Mouse (Mus musculus) G1E (cell line): ENCODE measurements at regions not wholly inside any gene's neighbourhood (a gene's known extent, or its start where the extent isn't known, plus 50 kb on each side); places are given as distances from the start of the nearest gene placed in this dataset.
A peak's percentile ranks its signal among the peaks of the same experiment; 100 is the strongest.

Experiments
- ATAC-seq: 2 replicates; pipeline ENCODE4 v1.8.0; 2016; ENCODE audit warnings: mild to moderate bottlenecking; ENCODE audit not compliant: insufficient number of reproducible peaks, poor library complexity, low FRiP score, severe bottlenecking; ENCODE audit errors: extremely low read depth
- DNase-seq: peaks from one replicate; pipeline ENCODE4 v3.0.0; 2012; ENCODE audit warnings: low spot score
- H3K27me3 ChIP-seq: 2 replicates; pipeline ENCODE4 v1.6.1; 2012; ENCODE audit warnings: mild to moderate bottlenecking, low read length, inconsistent platforms; ENCODE audit not compliant: insufficient read depth
- H3K36me3 ChIP-seq: replicated peaks from 2 replicates; pipeline ENCODE3; 2012; ENCODE audit warnings: mild to moderate bottlenecking, inconsistent platforms
- H3K4me1 ChIP-seq: 2 replicates; pipeline ENCODE4 v1.6.1; 2012; ENCODE audit warnings: low read depth, low read length, inconsistent platforms, mixed read lengths; ENCODE audit not compliant: insufficient read depth
- H3K4me3 ChIP-seq: 2 replicates; pipeline ENCODE4 v1.5.1; 2012; ENCODE audit warnings: low read depth, mild to moderate bottlenecking, inconsistent platforms, low read length, moderate library complexity, mixed read lengths
- H3K9me3 ChIP-seq: replicated peaks from 2 replicates; pipeline ENCODE4 v1.6.1; 2012; ENCODE audit warnings: inconsistent platforms
- CTCF ChIP-seq: IDR thresholded peaks from 2 replicates; pipeline ENCODE4 v1.5.1; 2012; ENCODE audit warnings: low read depth, low read length, inconsistent platforms, mixed read lengths
- GATA1 ChIP-seq: IDR thresholded peaks from 2 replicates; pipeline ENCODE4 v1.6.1; 2012; ENCODE audit warnings: borderline replicate concordance, low read length, inconsistent platforms, mixed read lengths
- GATA2 ChIP-seq: IDR thresholded peaks from 2 replicates; pipeline ENCODE4 v1.6.1; 2012; ENCODE audit warnings: low read depth, low read length, inconsistent platforms, borderline replicate concordance
- POLR2AphosphoS5 ChIP-seq: IDR thresholded peaks from 2 replicates; pipeline ENCODE4 v1.6.1; 2012; ENCODE audit warnings: low read depth, low read length, inconsistent platforms; ENCODE audit not compliant: insufficient replicate concordance
- TAL1 ChIP-seq: conservative IDR thresholded peaks from 2 replicates; pipeline ENCODE4 v1.6.1; 2012; ENCODE audit warnings: low read depth, low read length, inconsistent platforms, mixed read lengths

GRCm38 (mm10) chr13:44501777-44502321, 227.4 kb upstream of the Jarid2 start:
- TF ChIP-seq GATA1 (no peak), GATA2 (no peak), CTCF (no peak), TAL1 (no peak), POLR2AphosphoS5 (no peak)
- no peaks in the 10 kb centered on the region for H3K36me3 ChIP-seq

GRCm38 (mm10) chr13:44502612-44503256, 226.5 kb upstream of the Jarid2 start:
- H3K36me3 ChIP-seq, result no peaks in the 10 kb centered on the region
- no peaks in the 10 kb centered on the region for H3K9me3 ChIP-seq
- no peak for DNase-seq
- TF ChIP-seq TAL1 (no peak), GATA1 (no peak), GATA2 (no peak), CTCF (no peak), POLR2AphosphoS5 (no peak)
- H3K4me1 ChIP-seq, result peaks cover 16% of the 10 kb centered on the region
- no peak for ATAC-seq
- H3K27me3 ChIP-seq, result peaks cover 24% of the 10 kb centered on the region
- H3K4me3 ChIP-seq, result no peak overlapping the region

More at GRCm38 (mm10) chr13:44501777-44502321, 227.4 kb upstream of the Jarid2 start:
- Histone ChIP-seq H3K4me3 (no peak overlapping the region), H3K9me3 (no peaks in the 10 kb centered on the region), H3K4me1 (peaks cover 16% of the 10 kb centered on the region), H3K27me3 (peaks cover 22% of the 10 kb centered on the region)
- DNase-seq (no peak), ATAC-seq (no peak)

- ATAC-seq (no peak), DNase-seq (no peak)
- Histone ChIP-seq H3K36me3 (no peaks in the 10 kb centered on the region), H3K9me3 (no peaks in the 10 kb centered on the region), H3K27me3 (peaks cover 24% of the 10 kb centered on the region), H3K4me1 (peaks cover 16% of the 10 kb centered on the region), H3K4me3 (no peak overlapping the region)
- no peak for TF ChIP-seq POLR2AphosphoS5
- TF ChIP-seq GATA2, result no peak
Measured at GRCm38 (mm10) chr13:44503257-44503950, 225.9 kb upstream of the Jarid2 start.

GRCm38 (mm10) chr13:44504455-44504854, 224.8 kb upstream of the Jarid2 start:
- Histone ChIP-seq H3K36me3 (no peaks in the 10 kb centered on the region), H3K4me1 (peaks cover 16% of the 10 kb centered on the region), H3K27me3 (peaks cover 25% of the 10 kb centered on the region), H3K4me3 (no peak overlapping the region), H3K9me3 (no peaks in the 10 kb centered on the region)
- peak; percentile 8 for DNase-seq
- TF ChIP-seq POLR2AphosphoS5 (no peak), GATA2 (no peak)
- no peak for ATAC-seq

- DNase-seq (no peak), ATAC-seq (no peak)
- H3K36me3 ChIP-seq, result no peaks in the 10 kb centered on the region
- H3K27me3 ChIP-seq, result peaks cover 33% of the 10 kb centered on the region
- H3K9me3 ChIP-seq, result no peaks in the 10 kb centered on the region
- no peak overlapping the region for H3K4me3 ChIP-seq
- peaks cover 12% of the 10 kb centered on the region for H3K4me1 ChIP-seq
- TF ChIP-seq POLR2AphosphoS5, result no peak
- TF ChIP-seq GATA2, result no peak
- TF ChIP-seq GATA1, result no peak
- no peak for TF ChIP-seq TAL1
- no peak for TF ChIP-seq CTCF
Measured at GRCm38 (mm10) chr13:44506975-44507374, 222.3 kb upstream of the Jarid2 start.

- no peak for ATAC-seq
- Histone ChIP-seq H3K27me3 (peaks cover 25% of the 10 kb centered on the region), H3K4me3 (no peak overlapping the region), H3K36me3 (no peaks in the 10 kb centered on the region), H3K4me1 (no peaks in the 10 kb centered on the region), H3K9me3 (no peaks in the 10 kb centered on the region)
- no peak for DNase-seq
- TF ChIP-seq GATA1 (no peak), TAL1 (no peak), POLR2AphosphoS5 (no peak), CTCF (no peak), GATA2 (no peak)
Measured at GRCm38 (mm10) chr13:44509526-44510159, 219.6 kb upstream of the Jarid2 start.
